Mouse (Mus musculus): ENCODE measurements at regions not wholly inside any gene's neighbourhood (a gene's known extent, or its start where the extent isn't known, plus 50 kb on each side); places are given as distances from the start of the nearest gene placed in this dataset.

DNA sequence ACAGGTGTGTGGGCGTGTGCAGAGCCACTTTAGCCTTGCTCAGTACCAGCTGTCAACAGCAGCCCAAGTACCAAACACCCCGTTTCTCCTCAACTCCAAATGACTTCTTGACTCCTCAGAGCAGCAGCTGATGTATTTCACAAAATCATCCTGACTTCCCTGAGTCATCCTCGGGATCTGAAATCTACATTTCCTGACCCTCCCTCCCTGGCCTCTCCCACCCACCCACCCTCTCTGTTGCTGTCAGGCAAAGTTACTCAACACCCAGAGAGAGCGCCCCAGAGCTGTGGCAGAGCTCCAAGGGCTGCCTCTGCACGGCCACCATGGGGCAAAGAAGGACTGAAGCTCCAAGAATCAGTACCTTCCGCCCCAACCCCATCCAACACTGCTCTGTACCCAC lies 83.5 kb upstream of the Cyp1b1 start:
- no peak for DNase-seq

DNA sequence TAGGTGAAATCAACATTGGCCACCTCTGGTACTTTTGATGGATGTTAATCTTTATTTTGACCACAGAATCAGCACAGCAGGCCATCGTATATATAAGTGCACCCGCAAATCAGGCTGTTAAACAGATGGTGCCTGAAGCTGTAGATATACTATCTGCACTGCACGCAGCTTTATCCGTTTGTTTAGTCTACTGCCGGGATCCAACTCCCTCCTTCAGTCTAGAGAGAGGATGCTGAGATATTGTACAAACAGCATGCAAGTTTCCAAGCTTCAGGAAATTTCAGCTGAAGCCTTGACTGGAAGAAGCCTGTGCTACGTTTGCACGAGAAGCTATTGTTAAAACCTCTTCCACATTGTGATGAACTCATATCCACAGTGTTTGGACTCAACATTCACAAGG lies 75.3 kb upstream of the Cyp1b1 start:
- DNase-seq = no peak

- DNase-seq = no peak
Observed at GRCm38 (mm10) chr17:79787201-79787600, 72.3 kb upstream of the Cyp1b1 start.

- peak; percentile 23 to 59 for DNase-seq
Observed at GRCm38 (mm10) chr17:79786691-79787090, 71.8 kb upstream of the Cyp1b1 start.

DNA sequence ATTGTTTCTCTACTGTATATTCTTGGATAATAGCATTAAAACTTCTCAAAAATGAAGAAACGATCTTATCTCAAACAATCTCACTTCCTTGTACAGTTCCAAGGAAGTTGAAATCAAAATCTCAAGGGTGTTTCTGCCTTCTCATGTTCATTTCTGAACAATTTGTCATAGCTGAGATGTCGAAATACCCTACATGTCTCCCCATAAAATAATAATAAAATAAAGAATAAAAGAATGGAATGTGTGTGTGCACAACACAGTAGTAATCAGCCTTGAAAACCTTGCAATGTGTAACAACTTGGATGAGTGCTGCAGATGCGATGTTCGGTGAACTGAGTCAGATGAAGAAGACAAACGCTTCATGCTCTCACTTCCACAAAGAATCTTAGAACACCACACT lies 71.4 kb upstream of the Cyp1b1 start:
- no peak for DNase-seq

GRCm38 (mm10) chr17:79784256-79784870 lies 69.5 kb upstream of the Cyp1b1 start:
- DNase-seq = no peak

DNA sequence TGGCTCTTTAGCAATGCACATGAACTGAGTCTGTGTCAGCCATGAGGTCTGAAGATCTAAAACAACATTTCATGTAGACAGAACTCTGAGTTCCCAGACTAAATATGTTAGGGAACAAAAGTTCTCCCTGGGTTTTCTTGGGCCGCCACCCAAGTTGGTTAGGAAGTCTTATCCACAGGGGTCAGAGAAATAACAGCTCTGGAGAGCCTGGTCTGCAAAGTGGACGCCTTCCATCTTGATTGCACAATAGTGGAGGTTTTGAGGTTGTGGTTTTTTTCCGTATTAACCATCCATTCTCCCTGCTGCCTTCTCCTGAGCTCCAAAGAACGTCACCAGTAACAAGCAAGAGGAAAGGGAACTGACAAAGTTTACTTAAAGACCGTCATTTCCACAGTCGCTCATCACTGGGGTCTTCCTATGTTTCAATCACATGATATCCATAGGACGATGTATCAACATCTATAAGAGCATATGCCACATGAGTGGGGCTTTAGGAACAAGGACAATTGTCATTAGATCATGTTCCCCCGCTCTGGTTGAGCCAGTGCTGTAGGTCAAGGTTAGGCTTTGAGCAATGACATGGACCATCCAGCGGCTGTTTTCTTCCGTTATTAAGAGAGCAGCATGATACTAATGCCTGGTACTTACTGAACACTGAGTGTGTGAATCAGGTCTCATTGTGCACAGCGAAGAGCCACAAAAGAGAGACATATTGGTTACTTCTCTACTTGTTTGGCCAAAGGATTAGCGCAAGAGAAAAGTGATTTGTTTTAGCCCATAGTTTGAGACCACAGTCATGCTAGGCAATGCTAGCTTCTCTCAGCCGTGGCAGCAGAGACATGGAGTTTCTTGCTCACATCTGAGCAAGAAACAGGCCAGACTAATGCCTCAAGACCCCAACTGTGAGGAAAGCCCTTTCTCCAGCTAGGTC lies 67.1 kb upstream of the Cyp1b1 start:
- peak; percentile 25 to 42 for DNase-seq

DNA sequence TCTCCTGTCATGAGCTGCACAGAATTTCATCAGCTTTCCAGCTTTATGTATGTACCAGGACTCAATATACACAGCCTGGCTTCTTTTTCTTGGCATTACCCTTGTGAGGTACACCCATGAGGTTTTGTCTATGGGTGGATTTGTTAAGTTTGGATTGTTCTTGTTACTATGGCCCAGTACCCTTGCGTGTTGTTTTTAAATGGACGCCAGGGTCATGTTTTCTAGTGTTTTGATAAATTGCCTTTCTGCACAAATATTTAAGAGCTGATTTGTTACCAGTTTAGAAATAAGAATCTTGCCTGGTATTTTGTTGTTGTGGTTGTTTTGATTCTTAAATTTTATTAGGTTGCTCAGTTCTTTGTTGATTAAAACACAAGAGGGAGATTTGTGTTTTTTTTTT lies 66.4 kb upstream of the Cyp1b1 start:
- no peak for DNase-seq

GRCm38 (mm10) chr17:79777874-79778395 lies 63.1 kb upstream of the Cyp1b1 start:
- DNase-seq = no peak

DNA sequence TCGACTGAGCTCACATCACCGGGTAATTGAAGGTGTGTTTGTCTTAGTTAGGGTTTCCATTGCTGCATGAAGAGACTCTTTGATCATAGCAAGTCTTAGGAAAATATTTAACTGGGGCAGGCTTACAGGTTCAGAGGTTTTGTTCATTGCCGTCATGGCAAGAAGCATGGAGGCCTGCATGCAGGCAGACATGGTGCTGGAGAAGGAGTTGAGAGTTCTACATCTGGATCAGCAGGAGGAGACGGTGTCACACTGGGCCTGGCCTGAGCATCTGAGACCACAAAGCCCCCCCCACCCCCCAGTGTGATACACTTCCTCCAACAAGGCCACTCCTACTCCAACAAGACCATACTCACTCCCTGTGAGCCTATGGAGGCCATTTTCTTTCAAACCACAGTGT lies 61.3 kb upstream of the Cyp1b1 start:
- no peak for DNase-seq

DNA sequence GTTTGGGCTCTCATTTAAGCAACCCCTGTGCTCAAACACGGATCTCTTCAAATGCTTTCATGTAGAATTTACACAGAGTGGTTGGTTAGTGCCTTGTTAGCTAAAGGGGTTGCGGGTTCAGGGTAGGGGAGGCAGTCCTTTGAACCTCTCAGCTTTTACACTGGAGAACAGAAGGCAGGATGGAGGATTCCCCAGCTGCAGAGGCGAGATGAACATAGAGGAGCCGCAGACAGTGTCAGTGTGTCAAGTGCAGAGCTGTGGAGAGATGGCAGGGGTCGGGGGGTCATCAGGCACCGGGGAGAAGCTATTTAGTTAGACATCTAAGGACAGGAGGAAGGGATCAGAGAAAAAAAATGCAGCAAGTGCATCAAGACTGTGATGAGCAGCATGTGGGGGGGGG lies 60.4 kb upstream of the Cyp1b1 start:
- no peak for DNase-seq

GRCm38 (mm10) chr17:79774291-79774690 lies 59.4 kb upstream of the Cyp1b1 start:
- DNase-seq = no peak

GRCm38 (mm10) chr17:79772219-79772618 lies 57.4 kb upstream of the Cyp1b1 start:
- DNase-seq = no peak

DNA sequence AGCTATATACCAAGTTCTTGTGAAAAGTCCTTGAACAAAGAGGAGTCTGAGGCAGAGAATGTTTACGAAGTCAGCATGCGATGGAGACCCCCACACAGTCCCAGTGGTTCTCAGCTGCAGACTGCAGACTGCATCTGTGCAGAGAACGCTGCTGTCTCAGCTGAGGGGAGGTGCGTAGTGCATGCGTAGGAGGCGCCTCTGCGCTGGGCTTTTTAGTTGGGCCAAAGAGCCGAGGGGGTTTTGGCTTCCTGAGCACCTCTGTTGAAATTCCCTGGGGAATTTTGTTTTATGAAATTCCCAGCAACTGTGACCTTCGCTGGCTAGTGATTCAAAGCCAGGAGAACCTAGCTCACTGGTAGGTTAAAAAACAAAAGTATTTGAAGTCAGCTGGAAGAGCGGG lies 56.9 kb upstream of the Cyp1b1 start:
- DNase-seq = peak in 1 of 2 experiments; percentile 27

DNA sequence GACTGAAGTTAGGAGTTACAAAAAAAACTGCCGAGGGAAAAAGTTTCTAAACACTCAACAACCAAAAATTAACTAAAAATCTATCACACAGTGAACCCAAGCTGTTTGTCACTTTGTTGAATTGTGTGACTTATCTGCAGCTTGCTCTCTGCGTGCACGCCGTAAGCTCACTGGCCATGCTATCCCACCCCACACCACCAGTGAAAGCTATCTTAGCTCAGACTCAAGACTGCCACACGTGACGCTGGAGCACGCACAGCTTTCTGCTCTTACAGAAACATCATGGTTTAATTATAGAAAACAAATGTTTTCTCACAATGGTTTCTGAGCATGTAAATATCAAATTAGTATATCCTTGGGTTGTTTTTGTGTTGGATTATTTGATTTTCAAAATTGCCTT lies 56.0 kb upstream of the Cyp1b1 start:
- no peak for DNase-seq

DNA sequence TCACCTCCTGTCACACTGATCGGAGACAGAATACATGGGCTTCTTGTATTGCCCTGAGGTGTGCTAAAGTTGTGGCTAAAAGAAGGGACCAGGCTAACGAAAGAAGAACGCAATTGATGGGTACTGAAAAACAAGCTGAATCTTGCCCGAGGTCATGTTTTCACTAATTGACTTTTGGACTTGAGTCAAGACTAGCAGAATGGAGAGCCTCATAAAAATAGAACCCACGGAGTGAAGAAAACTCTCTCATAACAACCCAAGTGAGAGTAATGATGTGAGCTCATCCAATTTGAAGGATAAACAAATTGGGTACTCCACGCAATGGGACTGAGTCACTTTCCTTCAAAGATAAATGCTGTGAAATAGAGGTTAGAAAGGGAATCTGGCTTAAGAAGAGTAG lies 55.0 kb upstream of the Cyp1b1 start:
- no peak for DNase-seq

DNA sequence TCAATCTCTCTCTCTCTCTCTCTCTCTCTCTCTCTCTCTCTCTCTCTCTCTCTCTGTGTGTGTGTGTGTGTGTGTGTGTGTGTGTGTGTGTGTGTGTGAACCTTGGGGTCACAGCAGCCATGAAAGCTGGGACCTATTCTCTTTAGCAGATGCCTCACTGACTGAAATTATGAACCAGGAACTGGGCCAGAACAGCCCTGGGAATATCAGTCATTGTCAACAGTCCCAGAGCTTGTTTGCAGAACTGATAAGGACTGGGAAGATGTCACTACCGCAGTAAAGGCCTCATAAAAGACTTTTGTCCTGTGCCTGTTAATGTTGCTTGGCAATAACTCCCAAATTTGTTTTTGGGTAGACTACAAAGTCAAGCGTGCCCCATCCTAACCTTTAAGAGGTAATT lies 53.2 kb upstream of the Cyp1b1 start:
- DNase-seq = no peak

- no peak for DNase-seq
Observed at GRCm38 (mm10) chr17:79765061-79765794, 50.4 kb upstream of the Cyp1b1 start.
